Mouse (Mus musculus) lung, postnatal 0 days (tissue): ENCODE measurements at regions not wholly inside any gene's neighbourhood (a gene's known extent, or its start where the extent isn't known, plus 50 kb on each side); places are given as distances from the start of the nearest gene placed in this dataset.

Source experiments
- CTCF ChIP-seq: IDR thresholded peaks from 2 replicates; pipeline ENCODE4 v1.5.1; 2016; ENCODE audit warnings: antibody characterized with exemption, mild to moderate bottlenecking
- EP300 ChIP-seq: IDR thresholded peaks from 2 replicates; pipeline ENCODE4 v1.6.1; 2016; ENCODE audit warnings: antibody characterized with exemption, mild to moderate bottlenecking, control low read depth

DNA sequence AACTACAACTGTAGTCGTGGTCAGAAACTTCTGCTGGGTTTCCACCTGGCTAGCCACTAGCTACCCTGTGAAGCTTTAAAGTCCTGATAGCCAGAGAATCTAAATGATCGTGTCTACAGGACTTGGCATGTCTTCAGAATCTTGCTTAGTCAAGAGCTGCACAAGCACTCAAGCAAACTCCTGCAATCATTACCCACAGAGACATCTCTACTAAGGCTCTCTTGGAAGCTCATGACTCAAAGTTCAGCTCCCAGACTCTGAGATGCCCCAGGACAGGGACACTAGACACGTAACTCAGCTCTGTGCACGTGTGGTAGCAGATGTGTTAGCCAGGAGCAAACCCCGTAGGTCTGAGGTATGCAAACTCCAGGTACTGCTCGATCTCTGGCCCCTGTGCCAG lies 242.2 kb downstream of the Rybp start:
- TF ChIP-seq CTCF = no peak
- no peak for TF ChIP-seq EP300
